22 mouse cellular contexts compared by ENCODE assay signal in genomic region chr19:4547801-4548200, GRCm38 (mm10). TPM values are rescaled to one million over a fixed set of nuclear protein-coding genes. Genes with fewer than 3 reads are reported as not detected.
DNase-seq lines count a peak whose midpoint lies in the region; ATAC-seq and TF ChIP-seq lines count a peak whose summit lies in the region.
"Had no signal": no experiment of that assay in that cellular context is flagged by ENCODE, and none has a peak within 500 bp of the region (broad histone marks: within the 10 kb centered on the region; RNA-seq: fewer than 3 reads in every experiment).

No protein-coding gene starts in this region.

- in situ Hi-C loops in Patski (cut with MboI; ENCODE audit: low pct_unique_long_range_greater_than_20kb): no loop called here

- no peak for TF ChIP-seq EP300 in liver, postnatal 0 days (IDR thresholded peaks at IDR 0.05; ENCODE audit: low read depth)

- CTCF ChIA-PET in Patski (lab: Charles Lee): interaction anchor here (1.4 to 2.1 kb wide), 2 partner anchors 19 to 39 kb away, joined by 4 read pairs; no protein-coding TSS in a partner anchor

- no peak for TF ChIP-seq CTCF in liver, postnatal 0 days (IDR thresholded peaks at IDR 0.05; ENCODE audit: low read depth)
- TF ChIP-seq CTCF in Patski (IDR thresholded peaks at IDR 0.05): no peak

- no peaks in the 10 kb centered on the region for H3K9me3 ChIP-seq in liver, embryonic 12.5 days (replicated peaks)
- no peaks in the 10 kb centered on the region for H3K9me3 ChIP-seq in liver, postnatal 0 days (ENCODE audit: low read length)
- H3K9me3 ChIP-seq: embryonic facial prominence, embryonic 10.5 days; embryonic facial prominence, embryonic 12.5 days; forebrain, embryonic 13.5 days; forebrain, embryonic 15.5 days; G1E had no signal

- no peak overlapping the region for H3K4me3 ChIP-seq in liver, embryonic 12.5 days
- no peak overlapping the region for H3K4me3 ChIP-seq in liver, postnatal 0 days (ENCODE audit: low read depth, low read length)
- H3K4me3 ChIP-seq: embryonic facial prominence, embryonic 10.5 days; embryonic facial prominence, embryonic 12.5 days; forebrain, embryonic 13.5 days; forebrain, embryonic 15.5 days had no signal

- peaks cover 30% of the 10 kb centered on the region for H3K4me1 ChIP-seq in liver, embryonic 12.5 days
- H3K4me1 ChIP-seq in liver, postnatal 0 days (ENCODE audit: insufficient read depth): peaks cover 3% of the 10 kb centered on the region; the same call in 1 of the 2 replicates
- H3K4me1 ChIP-seq: embryonic facial prominence, embryonic 10.5 days; embryonic facial prominence, embryonic 12.5 days; forebrain, embryonic 13.5 days; forebrain, embryonic 15.5 days had no signal

- no peak overlapping the region for H3K9ac ChIP-seq in liver, embryonic 12.5 days
- no peak overlapping the region for H3K9ac ChIP-seq in liver, postnatal 0 days (replicated peaks)
- H3K9ac ChIP-seq: embryonic facial prominence, embryonic 12.5 days; forebrain, embryonic 13.5 days; forebrain, embryonic 15.5 days; forebrain, postnatal 0 days had no signal

- H3K36me3 ChIP-seq in liver, embryonic 12.5 days: no peaks in the 10 kb centered on the region
- no peaks in the 10 kb centered on the region for H3K36me3 ChIP-seq in liver, postnatal 0 days (replicated peaks; ENCODE audit: insufficient read depth, low read length)
- H3K36me3 ChIP-seq: embryonic facial prominence, embryonic 10.5 days; embryonic facial prominence, embryonic 12.5 days; forebrain, embryonic 15.5 days; G1E had no signal

- WGBS in liver, embryonic 12.5 days (ENCODE audit: insufficient replicate concordance): 73% methylated on average over 6 of the region's 6 CpGs
- WGBS in liver, postnatal 0 days (ENCODE audit: insufficient replicate concordance): 79% methylated on average over 6 of the region's 6 CpGs

- 0 out of 2 replicates have a peak, but pooled peaks cover under 1% of the 10 kb centered on the region for H3K27me3 ChIP-seq in liver, embryonic 12.5 days (replicated peaks)
- H3K27me3 ChIP-seq in liver, postnatal 0 days (ENCODE audit: insufficient read depth, low read length): no peaks in the 10 kb centered on the region
- H3K27me3 ChIP-seq in Patski: no peaks in the 10 kb centered on the region
- H3K27me3 ChIP-seq: CH12.LX; embryonic facial prominence, embryonic 12.5 days; forebrain, embryonic 13.5 days; forebrain, embryonic 15.5 days had no signal

- POLR2A ChIA-PET in Patski (lab: Charles Lee): no interaction called here

- no peak overlapping the region for H3K4me2 ChIP-seq in liver, embryonic 12.5 days
- no peak overlapping the region for H3K4me2 ChIP-seq in liver, postnatal 0 days (ENCODE audit: low read depth, low read length)
- H3K4me2 ChIP-seq: embryonic facial prominence, embryonic 12.5 days; forebrain, embryonic 13.5 days; forebrain, embryonic 15.5 days had no signal

- peak; percentile 52 for DNase-seq in heart, adult 11 months
- no peak for DNase-seq in heart, adult 8-10 months (ENCODE audit: low spot score)
- DNase-seq in liver, postnatal 0 days: no peak
- DNase-seq in 3134 (ENCODE audit: extremely low read depth, insufficient read length, low spot score): peak; percentile 35
- DNase-seq in Patski (ENCODE audit: low read depth, low spot score): peak; percentile 1
- no peak for DNase-seq in ovary, postnatal 10 days (ENCODE audit: low spot score)
- DNase-seq in adipocyte (ENCODE audit: low spot score): no peak
- DNase-seq: adrenal gland, adult 8-10 months; B cell, adult 2 months; forebrain, postnatal 0 days had no signal

- H3K27ac ChIP-seq in liver, embryonic 12.5 days: peak overlapping the region; percentile 40; the same call in 1 of the 2 replicates
- no peak overlapping the region for H3K27ac ChIP-seq in liver, postnatal 0 days (ENCODE audit: low read depth)
- H3K27ac ChIP-seq: embryonic facial prominence, embryonic 10.5 days; embryonic facial prominence, embryonic 12.5 days; forebrain, embryonic 13.5 days; forebrain, embryonic 15.5 days had no signal

- ATAC-seq in liver, embryonic 12.5 days: no peak
- no peak for ATAC-seq in liver, postnatal 0 days
- ATAC-seq in Patski: no peak
- ATAC-seq: CD4-positive, CD25-positive, alpha-beta regulatory T cell, adult 4 months; forebrain, embryonic 13.5 days; forebrain, embryonic 15.5 days; forebrain, postnatal 0 days had no signal

RNA-seq across cellular contexts. Expression of gene Pcx, which starts 37.5 kb away (rescaled TPM):
- 10 to 100 TPM; 38.8 to 58.2 (median 43.9) TPM for total RNA-seq in heart, adult 8-10 months (2022)
- 34.3 and 34.8 TPM in 2 replicates for polyA plus RNA-seq in liver, embryonic 12.5 days (2016; fragmentation: Nextera tagmentation; extraction: Ambion mirVana)
- polyA plus RNA-seq in liver, postnatal 0 days (2015; fragmentation: Nextera tagmentation; extraction: Ambion mirVana): 220 and 283 TPM in 2 replicates
- 21.5 TPM for polyA plus RNA-seq in Patski (2021)

RNA-seq across cellular contexts. Expression of gene 2010003K11Rik, which starts 49.4 kb away (rescaled TPM):
- not detected for total RNA-seq in heart, adult 8-10 months (2022)
- polyA plus RNA-seq in liver, embryonic 12.5 days (2016; fragmentation: Nextera tagmentation; extraction: Ambion mirVana): not detected in 2 replicates
- 5.8 and 7.6 TPM in 2 replicates for polyA plus RNA-seq in liver, postnatal 0 days (2015; fragmentation: Nextera tagmentation; extraction: Ambion mirVana)
- 0.05 TPM for polyA plus RNA-seq in Patski (2021)
- total RNA-seq: CH12.LX; forebrain, postnatal 0 days had no signal
- polyA plus RNA-seq: CD4-positive, CD25-positive, alpha-beta regulatory T cell, adult 4 months; cerebellum, adult 2 months; cortical plate, adult 2 months; embryonic facial prominence, embryonic 10.5 days; embryonic facial prominence, embryonic 12.5 days; embryonic facial prominence, embryonic 14.5 days; forebrain, embryonic 11.5 days; forebrain, embryonic 13.5 days; forebrain, embryonic 15.5 days; forebrain, postnatal 0 days; G1E had no signal

Comparison
In these comparisons a context has a peak if more than half of its experiments do, and no peak if none do; other contexts are left out.
1. DNase-seq: peak in heart, adult 11 months (single experiment), 3134 (single experiment) and Patski (single experiment); none in heart, adult 8-10 months (single experiment), liver, postnatal 0 days (single experiment), ovary, postnatal 10 days (single experiment) and adipocyte (single experiment).